18 mouse cellular contexts compared by ENCODE assay signal in genomic region chr6:60724110-60724829, GRCm38 (mm10).
DNase-seq lines count a peak whose midpoint lies in the region; ATAC-seq and TF ChIP-seq lines count a peak whose summit lies in the region.
"Had no signal": no experiment of that assay in that cellular context is flagged by ENCODE, and none has a peak within 500 bp of the region (broad histone marks: within the 10 kb centered on the region; RNA-seq: fewer than 3 reads in every experiment).

No protein-coding gene starts in this region.

- H3K9me3 ChIP-seq in hindbrain, embryonic 15.5 days = no peaks in the 10 kb centered on the region
- H3K9me3 ChIP-seq in hindbrain, embryonic 11.5 days (ENCODE audit: control insufficient read depth, low read length) = no peaks in the 10 kb centered on the region
- no peaks in the 10 kb centered on the region for H3K9me3 ChIP-seq in midbrain, postnatal 0 days (ENCODE audit: low read length)
- H3K9me3 ChIP-seq in midbrain, embryonic 16.5 days (replicated peaks; ENCODE audit: control insufficient read depth, low read length, poor library complexity, severe bottlenecking) = no peaks in the 10 kb centered on the region
- H3K9me3 ChIP-seq: embryonic facial prominence, embryonic 12.5 days; forebrain, embryonic 13.5 days; heart, embryonic 13.5 days had no signal

- peak; percentile 51 to 63 for DNase-seq in cerebellum, postnatal 14 days
- no peak for DNase-seq in cerebellum, adult 9-10 months
- no peak for DNase-seq in hindbrain, embryonic 11.5 days (ENCODE audit: low spot score)
- peak; percentile 39 for DNase-seq in left cerebral cortex, postnatal 4 days
- no peak for DNase-seq in left cerebral cortex, adult 2 months (ENCODE audit: extremely low spot score in 1 of 2, low spot score in 2 of 2)
- DNase-seq in midbrain, postnatal 0 days (ENCODE audit: low spot score) = peak; percentile 73
- DNase-seq: adrenal gland, postnatal 10 days; cerebellum, adult 11-12 months; cerebellum, adult 9-11 months; gastrocnemius, postnatal 36 days; heart, adult 11 months; heart, postnatal 36 days had no signal

- no peak overlapping the region for H3K9ac ChIP-seq in hindbrain, embryonic 15.5 days
- H3K9ac ChIP-seq in hindbrain, embryonic 11.5 days (ENCODE audit: low read depth, low read length) = no peak overlapping the region
- H3K9ac ChIP-seq in midbrain, postnatal 0 days (replicated peaks; ENCODE audit: low read length, poor library complexity, severe bottlenecking) = no peak overlapping the region
- no peak overlapping the region for H3K9ac ChIP-seq in midbrain, embryonic 16.5 days (ENCODE audit: low read depth, low read length)
- H3K9ac ChIP-seq: embryonic facial prominence, embryonic 12.5 days; forebrain, embryonic 13.5 days; heart, embryonic 13.5 days had no signal

- 56% methylated on average over 2 of the region's 2 CpGs for whole genome bisulfite sequencing in hindbrain, embryonic 15.5 days
- 72% methylated on average over 2 of the region's 2 CpGs for WGBS in hindbrain, embryonic 11.5 days
- 73% methylated on average over 2 of the region's 2 CpGs for WGBS in midbrain, postnatal 0 days
- 79% methylated on average over 2 of the region's 2 CpGs for WGBS in midbrain, embryonic 16.5 days

- H3K4me2 ChIP-seq in hindbrain, embryonic 15.5 days = no peak overlapping the region
- H3K4me2 ChIP-seq in hindbrain, embryonic 11.5 days (replicated peaks; ENCODE audit: low read depth, low read length) = no peak overlapping the region
- no peak overlapping the region for H3K4me2 ChIP-seq in midbrain, postnatal 0 days (ENCODE audit: low read depth, low read length, poor library complexity, severe bottlenecking)
- H3K4me2 ChIP-seq in midbrain, embryonic 16.5 days (ENCODE audit: low read length) = no peak overlapping the region
- H3K4me2 ChIP-seq: embryonic facial prominence, embryonic 12.5 days; forebrain, embryonic 13.5 days; heart, embryonic 13.5 days had no signal

- no peak overlapping the region for H3K4me3 ChIP-seq in hindbrain, embryonic 15.5 days
- H3K4me3 ChIP-seq in hindbrain, embryonic 11.5 days (ENCODE audit: low read depth, low read length) = no peak overlapping the region
- no peak overlapping the region for H3K4me3 ChIP-seq in left cerebral cortex, adult 2 months
- no peak overlapping the region for H3K4me3 ChIP-seq in midbrain, postnatal 0 days (ENCODE audit: low read depth, low read length)
- no peak overlapping the region for H3K4me3 ChIP-seq in midbrain, embryonic 16.5 days (ENCODE audit: low read depth, low read length)
- H3K4me3 ChIP-seq: embryonic facial prominence, embryonic 12.5 days; forebrain, embryonic 13.5 days; heart, embryonic 13.5 days had no signal

- TF ChIP-seq CTCF in left cerebral cortex, adult 2 months (IDR thresholded peaks at IDR 0.05) = no peak
- no peak for TF ChIP-seq CTCF in midbrain, postnatal 0 days (IDR thresholded peaks at IDR 0.05)

- no peak overlapping the region for H3K27ac ChIP-seq in hindbrain, embryonic 15.5 days (replicated peaks)
- no peak overlapping the region for H3K27ac ChIP-seq in hindbrain, embryonic 11.5 days (ENCODE audit: low read depth, low read length)
- no peak overlapping the region for H3K27ac ChIP-seq in left cerebral cortex, adult 2 months
- no peak overlapping the region for H3K27ac ChIP-seq in midbrain, postnatal 0 days (ENCODE audit: low read depth, low read length)
- no peak overlapping the region for H3K27ac ChIP-seq in midbrain, embryonic 16.5 days (ENCODE audit: low read length)
- H3K27ac ChIP-seq: embryonic facial prominence, embryonic 12.5 days; forebrain, embryonic 13.5 days; heart, embryonic 13.5 days had no signal

- no peaks in the 10 kb centered on the region for H3K4me1 ChIP-seq in hindbrain, embryonic 15.5 days (replicated peaks)
- no peaks in the 10 kb centered on the region for H3K4me1 ChIP-seq in hindbrain, embryonic 11.5 days (replicated peaks; ENCODE audit: control insufficient read depth, insufficient read depth, low read length)
- H3K4me1 ChIP-seq in midbrain, postnatal 0 days (ENCODE audit: insufficient read depth, low read length) = no peaks in the 10 kb centered on the region
- H3K4me1 ChIP-seq in midbrain, embryonic 16.5 days (ENCODE audit: control insufficient read depth, insufficient read depth, low read length) = no peaks in the 10 kb centered on the region
- H3K4me1 ChIP-seq: embryonic facial prominence, embryonic 12.5 days; forebrain, embryonic 13.5 days; heart, embryonic 13.5 days had no signal

- no peaks in the 10 kb centered on the region for H3K36me3 ChIP-seq in hindbrain, embryonic 15.5 days
- no peaks in the 10 kb centered on the region for H3K36me3 ChIP-seq in hindbrain, embryonic 11.5 days (ENCODE audit: control insufficient read depth, insufficient read depth, low read length)
- H3K36me3 ChIP-seq in midbrain, postnatal 0 days (ENCODE audit: insufficient read depth, low read length) = no peaks in the 10 kb centered on the region
- H3K36me3 ChIP-seq in midbrain, embryonic 16.5 days (ENCODE audit: control insufficient read depth, insufficient read depth, low read length) = no peaks in the 10 kb centered on the region
- H3K36me3 ChIP-seq: embryonic facial prominence, embryonic 12.5 days; heart, embryonic 13.5 days had no signal

- no peaks in the 10 kb centered on the region for H3K27me3 ChIP-seq in hindbrain, embryonic 15.5 days
- H3K27me3 ChIP-seq in hindbrain, embryonic 11.5 days (ENCODE audit: control insufficient read depth, insufficient read depth, low read length) = no peaks in the 10 kb centered on the region
- H3K27me3 ChIP-seq in midbrain, postnatal 0 days (ENCODE audit: insufficient read depth, low read length) = no peaks in the 10 kb centered on the region
- H3K27me3 ChIP-seq in midbrain, embryonic 16.5 days (ENCODE audit: control insufficient read depth, insufficient read depth, low read depth, low read length) = no peaks in the 10 kb centered on the region
- H3K27me3 ChIP-seq: embryonic facial prominence, embryonic 12.5 days; forebrain, embryonic 13.5 days; heart, embryonic 13.5 days had no signal

- peak; percentile 56; the same call in 1 of the 2 replicates for ATAC-seq in hindbrain, embryonic 15.5 days (ENCODE audit: low FRiP score, low read depth)
- ATAC-seq in hindbrain, embryonic 11.5 days (ENCODE audit: low FRiP score) = no peak
- no peak for ATAC-seq in midbrain, postnatal 0 days (ENCODE audit: low FRiP score)
- no peak for ATAC-seq in midbrain, embryonic 16.5 days
- ATAC-seq: forebrain, embryonic 13.5 days; intestine, embryonic 16.5 days had no signal

- intact Hi-C loops in left cerebral cortex, postnatal 4 days (cut with DNase I) = no loop called here
- intact Hi-C loops in left cerebral cortex, adult 2 months (cut with DNase I) = no loop called here

Comparison
In these comparisons a context has a peak if more than half of its experiments do, and no peak if none do; other contexts are left out.
1. DNase-seq: peak in cerebellum, postnatal 14 days (2 of 2), left cerebral cortex, postnatal 4 days (single experiment) and midbrain, postnatal 0 days (single experiment); none in cerebellum, adult 9-10 months (single experiment), hindbrain, embryonic 11.5 days (single experiment) and left cerebral cortex, adult 2 months (0 of 2).